Mouse (Mus musculus): ENCODE results near the gene Padi3. TPM values are rescaled to one million over a fixed set of nuclear protein-coding genes. Genes with fewer than 3 reads are reported as not detected.

The Padi3 gene
- total and polyA plus RNA-seq, 3 experiments: 73.1 to 106 TPM; not detected in 1

DNA sequence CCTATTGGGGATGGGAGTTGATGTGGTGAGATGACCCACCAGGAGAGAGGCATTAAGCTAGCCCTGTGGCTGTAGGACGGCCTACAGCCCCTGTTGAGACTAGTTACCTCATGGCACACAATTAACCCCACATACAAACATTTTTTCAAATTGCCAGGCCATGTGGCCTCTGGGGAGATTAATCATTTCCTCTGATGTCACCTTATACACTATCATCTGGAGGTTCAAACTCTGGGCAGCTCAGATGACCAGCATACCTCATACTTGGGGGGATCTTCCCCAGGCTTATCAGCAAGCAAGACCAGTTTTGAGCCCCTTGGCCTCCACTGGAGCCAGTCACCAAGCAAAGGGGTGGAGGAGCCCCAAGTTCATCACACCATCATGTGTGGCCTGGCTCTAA, 32.5 kb upstream of the Padi3 start:
- no peaks in the 10 kb centered on the region for H3K9me3 ChIP-seq (replicated peaks; ENCODE audit: insufficient read depth, low read length)
- H3K4me3 ChIP-seq (ENCODE audit: control insufficient read depth in 1 of 2, insufficient read depth in 1 of 2, low read depth in 2 of 2, low read length in 2 of 2): no peak overlapping the region
- no peak for TF ChIP-seq MAX (IDR thresholded peaks at IDR 0.05; ENCODE audit: low read length)
- no peak for TF ChIP-seq CHD1 (IDR thresholded peaks at IDR 0.05; ENCODE audit: low read depth, low read length)
- no peak for TF ChIP-seq BHLHE40 (IDR thresholded peaks at IDR 0.05; ENCODE audit: borderline replicate concordance, low read depth, low read length)
- no peak for TF ChIP-seq KAT2A (conservative IDR thresholded peaks at IDR 0.05; ENCODE audit: low read depth, low read length)
- TF ChIP-seq ZMIZ1 (IDR thresholded peaks at IDR 0.05; ENCODE audit: low read depth, low read length): no peak
- no peak for TF ChIP-seq TBP (IDR thresholded peaks at IDR 0.05; ENCODE audit: low read depth, low read length)
- no peak for TF ChIP-seq ELF1 (IDR thresholded peaks at IDR 0.05; ENCODE audit: low read depth, low read length)
- no peak for TF ChIP-seq SIN3A (IDR thresholded peaks at IDR 0.05; ENCODE audit: low read length)
- no peak for TF ChIP-seq HCFC1 (IDR thresholded peaks at IDR 0.05; ENCODE audit: low read depth, low read length)
- TF ChIP-seq CHD2 (IDR thresholded peaks at IDR 0.05; ENCODE audit: low read length): no peak
- TF ChIP-seq ETS1 (IDR thresholded peaks at IDR 0.05; ENCODE audit: low read depth, low read length): no peak
- TF ChIP-seq NELFE (IDR thresholded peaks at IDR 0.05; ENCODE audit: low read depth, low read length): no peak
- no peak for TF ChIP-seq POLR2A (IDR thresholded peaks at IDR 0.05; ENCODE audit: control insufficient read depth in 1 of 2, insufficient read depth in 1 of 2, low read depth in 1 of 2, low read length in 2 of 2, poor library complexity in 1 of 2)
- TF ChIP-seq POLR2AphosphoS5 (IDR thresholded peaks at IDR 0.05; ENCODE audit: borderline replicate concordance, low read depth, low read length): no peak
- no peak for TF ChIP-seq EP300 (IDR thresholded peaks at IDR 0.05; ENCODE audit: low read depth in 1 of 2, low read length in 2 of 2)
- no peaks in the 10 kb centered on the region for H3K79me2 ChIP-seq (ENCODE audit: control insufficient read depth, insufficient read depth, low read length, poor library complexity)
- no peaks in the 10 kb centered on the region for H3K4me1 ChIP-seq (ENCODE audit: control insufficient read depth in 1 of 2, insufficient read depth in 2 of 2, low read length in 2 of 2)
- H3K27me3 ChIP-seq (ENCODE audit: control insufficient read depth in 1 of 2, insufficient read depth in 2 of 2, low read length in 2 of 2): no peaks in the 10 kb centered on the region
- no peak overlapping the region for H3K27ac ChIP-seq (ENCODE audit: control insufficient read depth, low read depth, low read length)
- H3K9ac ChIP-seq (ENCODE audit: control insufficient read depth, low read depth, low read length, poor library complexity, severe bottlenecking): no peak overlapping the region
- DNase-seq (ENCODE audit: low read depth, low spot score): no peak
- H3K36me3 ChIP-seq (ENCODE audit: control insufficient read depth in 1 of 2, insufficient read depth in 2 of 2, low read length in 2 of 2): no peaks in the 10 kb centered on the region

- no peaks in the 10 kb centered on the region for H3K79me2 ChIP-seq (ENCODE audit: control insufficient read depth, insufficient read depth, low read length, poor library complexity)
- H3K9me3 ChIP-seq (replicated peaks; ENCODE audit: insufficient read depth, low read length): no peaks in the 10 kb centered on the region
- DNase-seq (ENCODE audit: low read depth, low spot score): peak; percentile 81
- H3K27me3 ChIP-seq (ENCODE audit: control insufficient read depth in 1 of 2, insufficient read depth in 2 of 2, low read length in 2 of 2): no peaks in the 10 kb centered on the region
- H3K4me1 ChIP-seq (ENCODE audit: control insufficient read depth in 1 of 2, insufficient read depth in 2 of 2, low read length in 2 of 2): no peaks in the 10 kb centered on the region
- TF ChIP-seq CHD1 (IDR thresholded peaks at IDR 0.05; ENCODE audit: low read depth, low read length): no peak
- no peak for TF ChIP-seq RCOR1 (IDR thresholded peaks at IDR 0.05; ENCODE audit: low read depth, low read length)
- no peak for TF ChIP-seq MXI1 (IDR thresholded peaks at IDR 0.05; ENCODE audit: low read depth, low read length)
- no peak for TF ChIP-seq MEF2A (IDR thresholded peaks at IDR 0.05; ENCODE audit: extremely low read depth, insufficient replicate concordance, low read depth, low read length, poor library complexity, severe bottlenecking)
- no peak for TF ChIP-seq GABPA (IDR thresholded peaks at IDR 0.05; ENCODE audit: low read depth, low read length)
- TF ChIP-seq TBP (IDR thresholded peaks at IDR 0.05; ENCODE audit: low read depth, low read length): no peak
- TF ChIP-seq NRF1 (IDR thresholded peaks at IDR 0.05; ENCODE audit: insufficient read depth, low read depth, low read length, poor library complexity, severe bottlenecking): no peak
- no peak for TF ChIP-seq CHD2 (IDR thresholded peaks at IDR 0.05; ENCODE audit: low read length)
- TF ChIP-seq ETS1 (IDR thresholded peaks at IDR 0.05; ENCODE audit: low read depth, low read length): no peak
- no peak for TF ChIP-seq MAX (IDR thresholded peaks at IDR 0.05; ENCODE audit: low read length)
- TF ChIP-seq USF2 (IDR thresholded peaks at IDR 0.05; ENCODE audit: borderline replicate concordance in 1 of 2, insufficient read depth in 1 of 2, low read depth in 1 of 2, low read length in 2 of 2): no peak
- TF ChIP-seq RAD21 (IDR thresholded peaks at IDR 0.05; ENCODE audit: low read depth, low read length): no peak
- no peak for TF ChIP-seq TCF12 (IDR thresholded peaks at IDR 0.05; ENCODE audit: low read depth, low read length)
- TF ChIP-seq POLR2A (IDR thresholded peaks at IDR 0.05; ENCODE audit: control insufficient read depth in 1 of 2, insufficient read depth in 1 of 2, low read depth in 1 of 2, low read length in 2 of 2, poor library complexity in 1 of 2): no peak
- TF ChIP-seq MAZ (IDR thresholded peaks at IDR 0.05; ENCODE audit: low read depth, low read length): no peak
- H3K36me3 ChIP-seq (ENCODE audit: control insufficient read depth in 1 of 2, insufficient read depth in 2 of 2, low read length in 2 of 2): no peaks in the 10 kb centered on the region
- H3K4me3 ChIP-seq (ENCODE audit: control insufficient read depth in 1 of 2, insufficient read depth in 1 of 2, low read depth in 2 of 2, low read length in 2 of 2): no peak overlapping the region
- no peak overlapping the region for H3K27ac ChIP-seq (ENCODE audit: control insufficient read depth, low read depth, low read length)
- no peak overlapping the region for H3K9ac ChIP-seq (ENCODE audit: control insufficient read depth, low read depth, low read length, poor library complexity, severe bottlenecking)
These were observed 27.4 kb upstream of the Padi3 start for GRCm38 (mm10) chr4:140837879-140838278.

All from MEL (cell line).